Mouse (Mus musculus): Measurements from ENCODE around the gene Gimap9. TPM values are rescaled to one million over a fixed set of nuclear protein-coding genes. Genes with fewer than 3 reads are reported as not detected.
"Not testable (repeated sequence)": the region's sequence is repeated elsewhere in the genome, so short reads cannot be mapped to it uniquely, and the experiment has no call there.

Gene Gimap9
- polyA plus RNA-seq, 1 experiment from 2014 or later = 7.2 TPM

- no peaks in the 10 kb centered on the region for H3K4me1 ChIP-seq (ENCODE audit: control insufficient read depth, low read depth, low read length)
- no peak overlapping the region for H3K9ac ChIP-seq (ENCODE audit: low read depth, low read length)
- 55% methylated on average over 4 of the region's 4 CpGs for WGBS (ENCODE audit: insufficient replicate concordance)
- H3K27ac ChIP-seq (ENCODE audit: low read length) = no peak overlapping the region
- H3K9me3 ChIP-seq (replicated peaks; ENCODE audit: control insufficient read depth, low read length) = no peaks in the 10 kb centered on the region
- H3K27me3 ChIP-seq (ENCODE audit: control insufficient read depth, insufficient read depth, low read depth, low read length) = no peaks in the 10 kb centered on the region
- H3K36me3 ChIP-seq (ENCODE audit: control insufficient read depth, insufficient read depth) = no peaks in the 10 kb centered on the region
- ATAC-seq (ENCODE audit: low read depth) = no peak
- no peak overlapping the region for H3K4me3 ChIP-seq (ENCODE audit: low read depth, low read length)
- H3K4me2 ChIP-seq (ENCODE audit: low read depth, low read length) = no peak overlapping the region
Measured at GRCm38 (mm10) chr6:48682271-48682670, 6.3 kb downstream of the Gimap9 start.

GRCm38 (mm10) chr6:48683263-48683821 is 7.4 kb downstream of the Gimap9 start:
- H3K4me3 ChIP-seq (ENCODE audit: low read depth, low read length); H3K4me1 ChIP-seq (ENCODE audit: control insufficient read depth, low read depth, low read length); ATAC-seq (ENCODE audit: low read depth); H3K36me3 ChIP-seq (ENCODE audit: control insufficient read depth, insufficient read depth); H3K9me3 ChIP-seq (replicated peaks; ENCODE audit: control insufficient read depth, low read length); H3K9ac ChIP-seq (ENCODE audit: low read depth, low read length); H3K4me2 ChIP-seq (ENCODE audit: low read depth, low read length); H3K27ac ChIP-seq (ENCODE audit: low read length); H3K27me3 ChIP-seq (ENCODE audit: control insufficient read depth, insufficient read depth, low read depth, low read length): not testable (repeated sequence)
- 98% methylated on average over 3 of the region's 4 CpGs for WGBS (ENCODE audit: insufficient replicate concordance)

GRCm38 (mm10) chr6:48684319-48684718 is 8.4 kb downstream of the Gimap9 start, which contains the start of gene Gimap4:
Gimap4 (plus strand) TSS chr6:48684549.
- Histone ChIP-seq H3K27ac (ENCODE audit: low read length) (no peak within 1 kb of the TSS), H3K36me3 (ENCODE audit: control insufficient read depth, insufficient read depth) (no peaks in the 10 kb centered on the region), H3K27me3 (ENCODE audit: control insufficient read depth, insufficient read depth, low read depth, low read length) (no peaks in the 10 kb centered on the region), H3K9me3 (replicated peaks; ENCODE audit: control insufficient read depth, low read length) (no peaks in the 10 kb centered on the region), H3K4me3 (ENCODE audit: low read depth, low read length) (no peak within 1 kb of the TSS), H3K4me2 (ENCODE audit: low read depth, low read length) (no peak within 1 kb of the TSS), H3K9ac (ENCODE audit: low read depth, low read length) (no peak within 1 kb of the TSS), H3K4me1 (ENCODE audit: control insufficient read depth, low read depth, low read length) (no peaks in the 10 kb centered on the region)
- ATAC-seq (ENCODE audit: low read depth) = no peak
- WGBS (ENCODE audit: insufficient replicate concordance) = 26% methylated on average over 5 of the region's 5 CpGs

GRCm38 (mm10) chr6:48684806-48685205 is 8.9 kb downstream of the Gimap9 start:
- Histone ChIP-seq H3K4me2 (ENCODE audit: low read depth, low read length) (no peak overlapping the region), H3K4me1 (ENCODE audit: control insufficient read depth, low read depth, low read length) (no peaks in the 10 kb centered on the region), H3K4me3 (ENCODE audit: low read depth, low read length) (no peak overlapping the region), H3K9me3 (replicated peaks; ENCODE audit: control insufficient read depth, low read length) (no peaks in the 10 kb centered on the region), H3K36me3 (ENCODE audit: control insufficient read depth, insufficient read depth) (no peaks in the 10 kb centered on the region), H3K27me3 (ENCODE audit: control insufficient read depth, insufficient read depth, low read depth, low read length) (no peaks in the 10 kb centered on the region), H3K9ac (ENCODE audit: low read depth, low read length) (no peak overlapping the region), H3K27ac (ENCODE audit: low read length) (no peak overlapping the region)
- 44% methylated on average over 4 of the region's 4 CpGs for WGBS (ENCODE audit: insufficient replicate concordance)
- ATAC-seq (ENCODE audit: low read depth) = no peak

GRCm38 (mm10) chr6:48685251-48685650 is 9.3 kb downstream of the Gimap9 start:
- Histone ChIP-seq H3K4me1 (ENCODE audit: control insufficient read depth, low read depth, low read length) (no peaks in the 10 kb centered on the region), H3K9me3 (replicated peaks; ENCODE audit: control insufficient read depth, low read length) (no peaks in the 10 kb centered on the region), H3K36me3 (ENCODE audit: control insufficient read depth, insufficient read depth) (no peaks in the 10 kb centered on the region), H3K27me3 (ENCODE audit: control insufficient read depth, insufficient read depth, low read depth, low read length) (no peaks in the 10 kb centered on the region), H3K27ac (ENCODE audit: low read length) (no peak overlapping the region), H3K4me2 (ENCODE audit: low read depth, low read length) (no peak overlapping the region), H3K9ac (ENCODE audit: low read depth, low read length) (no peak overlapping the region), H3K4me3 (ENCODE audit: low read depth, low read length) (no peak overlapping the region)
- WGBS (ENCODE audit: insufficient replicate concordance) = 46% methylated on average over 2 of the region's 2 CpGs
- no peak for ATAC-seq (ENCODE audit: low read depth)

- no peaks in the 10 kb centered on the region for H3K27me3 ChIP-seq (ENCODE audit: control insufficient read depth, insufficient read depth, low read depth, low read length)
- H3K27ac ChIP-seq (ENCODE audit: low read length) = no peak overlapping the region
- H3K9ac ChIP-seq (ENCODE audit: low read depth, low read length) = no peak overlapping the region
- WGBS (ENCODE audit: insufficient replicate concordance) = 44% methylated on average over 7 of the region's 7 CpGs
- H3K36me3 ChIP-seq (ENCODE audit: control insufficient read depth, insufficient read depth) = no peaks in the 10 kb centered on the region
- no peaks in the 10 kb centered on the region for H3K9me3 ChIP-seq (replicated peaks; ENCODE audit: control insufficient read depth, low read length)
- no peak for ATAC-seq (ENCODE audit: low read depth)
- H3K4me1 ChIP-seq (ENCODE audit: control insufficient read depth, low read depth, low read length) = no peaks in the 10 kb centered on the region
- no peak overlapping the region for H3K4me3 ChIP-seq (ENCODE audit: low read depth, low read length)
- no peak overlapping the region for H3K4me2 ChIP-seq (ENCODE audit: low read depth, low read length)
Measured at GRCm38 (mm10) chr6:48685694-48686665, 10.1 kb downstream of the Gimap9 start.

GRCm38 (mm10) chr6:48687077-48687476 is 11.1 kb downstream of the Gimap9 start:
- no peaks in the 10 kb centered on the region for H3K27me3 ChIP-seq (ENCODE audit: control insufficient read depth, insufficient read depth, low read depth, low read length)
- no peak overlapping the region for H3K4me3 ChIP-seq (ENCODE audit: low read depth, low read length)
- ATAC-seq (ENCODE audit: low read depth) = no peak
- 18% methylated on average over 2 of the region's 2 CpGs for whole genome bisulfite sequencing (ENCODE audit: insufficient replicate concordance)
- H3K9ac ChIP-seq (ENCODE audit: low read depth, low read length) = no peak overlapping the region
- H3K27ac ChIP-seq (ENCODE audit: low read length) = no peak overlapping the region
- no peaks in the 10 kb centered on the region for H3K36me3 ChIP-seq (ENCODE audit: control insufficient read depth, insufficient read depth)
- H3K9me3 ChIP-seq (replicated peaks; ENCODE audit: control insufficient read depth, low read length) = no peaks in the 10 kb centered on the region
- H3K4me2 ChIP-seq (ENCODE audit: low read depth, low read length) = no peak overlapping the region
- no peaks in the 10 kb centered on the region for H3K4me1 ChIP-seq (ENCODE audit: control insufficient read depth, low read depth, low read length)

GRCm38 (mm10) chr6:48689320-48689719 is 13.4 kb downstream of the Gimap9 start:
- no peaks in the 10 kb centered on the region for H3K36me3 ChIP-seq (ENCODE audit: control insufficient read depth, insufficient read depth)
- ATAC-seq (ENCODE audit: low read depth) = no peak
- no peaks in the 10 kb centered on the region for H3K4me1 ChIP-seq (ENCODE audit: control insufficient read depth, low read depth, low read length)
- H3K27me3 ChIP-seq (ENCODE audit: control insufficient read depth, insufficient read depth, low read depth, low read length) = no peaks in the 10 kb centered on the region
- no peak overlapping the region for H3K4me2 ChIP-seq (ENCODE audit: low read depth, low read length)
- H3K4me3 ChIP-seq (ENCODE audit: low read depth, low read length) = no peak overlapping the region
- H3K9me3 ChIP-seq (replicated peaks; ENCODE audit: control insufficient read depth, low read length) = no peaks in the 10 kb centered on the region
- H3K27ac ChIP-seq (ENCODE audit: low read length) = no peak overlapping the region
- 35% methylated on average over 2 of the region's 2 CpGs for WGBS (ENCODE audit: insufficient replicate concordance)
- no peak overlapping the region for H3K9ac ChIP-seq (ENCODE audit: low read depth, low read length)

GRCm38 (mm10) chr6:48692962-48693361 is 17.0 kb downstream of the Gimap9 start:
- Histone ChIP-seq H3K27ac (ENCODE audit: low read length) (no peak overlapping the region), H3K27me3 (ENCODE audit: control insufficient read depth, insufficient read depth, low read depth, low read length) (no peaks in the 10 kb centered on the region), H3K9ac (ENCODE audit: low read depth, low read length) (no peak overlapping the region), H3K4me2 (ENCODE audit: low read depth, low read length) (no peak overlapping the region), H3K9me3 (replicated peaks; ENCODE audit: control insufficient read depth, low read length) (no peaks in the 10 kb centered on the region), H3K36me3 (ENCODE audit: control insufficient read depth, insufficient read depth) (no peaks in the 10 kb centered on the region), H3K4me1 (ENCODE audit: control insufficient read depth, low read depth, low read length) (no peaks in the 10 kb centered on the region), H3K4me3 (ENCODE audit: low read depth, low read length) (no peak overlapping the region)
- WGBS (ENCODE audit: insufficient replicate concordance) = 61% methylated on average over 6 of the region's 6 CpGs
- ATAC-seq (ENCODE audit: low read depth) = no peak

Data from liver, embryonic 16.5 days (tissue).